Mouse (Mus musculus) ZHBTc4 (cell line): ENCODE data around the gene Calhm5.

Source experiments
- DNase-seq: peaks from one replicate; pipeline ENCODE4 v3.0.0-alpha.2; 2011; ENCODE audit warnings: low read depth, low spot score

The Calhm5 gene

GRCm38 (mm10) chr10:34071650-34072049 lies 24.7 kb downstream of the Calhm5 start:
- no peak for DNase-seq

GRCm38 (mm10) chr10:34070999-34071492 lies 25.3 kb downstream of the Calhm5 start:
- DNase-seq: no peak

GRCm38 (mm10) chr10:34069606-34070005 lies 26.7 kb downstream of the Calhm5 start:
- DNase-seq: no peak

- DNase-seq: peak; percentile 55
Observed at GRCm38 (mm10) chr10:34066591-34066990, 29.7 kb downstream of the Calhm5 start.

- no peak for DNase-seq
Observed at GRCm38 (mm10) chr10:34053987-34054386, 42.3 kb downstream of the Calhm5 start.

- no peak for DNase-seq
Observed at GRCm38 (mm10) chr10:34044210-34044609, 52.1 kb downstream of the Calhm5 start, which contains the start of gene Calhm4. Gene Calhm4 (minus strand): TSS chr10:34044310.
